Mouse (Mus musculus): ENCODE measurements around the gene Olfr1243.
A peak's percentile ranks its signal among the peaks of the same experiment; 100 is the strongest.
"Not testable (repeated sequence)": the region's sequence is repeated elsewhere in the genome, so short reads cannot be mapped to it uniquely, and the experiment has no call there.

The Olfr1243 gene

GRCm38 (mm10) chr2:89531387-89531786, at the start of gene Olfr1243:
Gene Olfr1243 (minus strand): TSS chr2:89531487.
- no peak for DNase-seq (ENCODE audit: low read depth, low spot score)

- DNase-seq (ENCODE audit: low read depth, low spot score): no peak
Observed at GRCm38 (mm10) chr2:89578347-89578746, 47.1 kb upstream of the Olfr1243 start, which contains the start of gene Olfr1245. Gene Olfr1245 (minus strand): TSS chr2:89578447.

- not testable (repeated sequence) for DNase-seq (ENCODE audit: low read depth, low spot score)
Observed at GRCm38 (mm10) chr2:89562706-89563105, 31.4 kb upstream of the Olfr1243 start.

GRCm38 (mm10) chr2:89544516-89544915, 13.2 kb upstream of the Olfr1243 start:
- peak; percentile 20 for DNase-seq (ENCODE audit: low read depth, low spot score)

- DNase-seq (ENCODE audit: low read depth, low spot score): peak; percentile 67
Observed at GRCm38 (mm10) chr2:89539923-89540322, 8.6 kb upstream of the Olfr1243 start.

- DNase-seq (ENCODE audit: low read depth, low spot score): no peak
Observed at GRCm38 (mm10) chr2:89498235-89498634, 33.1 kb downstream of the Olfr1243 start, which contains the start of gene Olfr1242. Gene Olfr1242 (minus strand): TSS chr2:89498335.

- no peak for DNase-seq (ENCODE audit: low read depth, low spot score)
Observed at GRCm38 (mm10) chr2:89487026-89487425, 44.3 kb downstream of the Olfr1243 start, which contains the start of gene Olfr1241. Gene Olfr1241 (minus strand): TSS chr2:89487126.
